Mouse (Mus musculus) CD4-positive naive resting alpha-beta T cell, adult 57 days (primary cell): ENCODE data around the gene Phf8. TPM values are rescaled to one million over a fixed set of nuclear protein-coding genes. Genes with fewer than 3 reads are reported as not detected.

Experiments used
- total RNA-seq: library from RNA; stranded (reverse); gene quantifications from one replicate; pipeline ENCODE4 v1.2.4, GENCODE M21; 2023

Gene Phf8
- total RNA-seq: 50.3 TPM

DNA sequence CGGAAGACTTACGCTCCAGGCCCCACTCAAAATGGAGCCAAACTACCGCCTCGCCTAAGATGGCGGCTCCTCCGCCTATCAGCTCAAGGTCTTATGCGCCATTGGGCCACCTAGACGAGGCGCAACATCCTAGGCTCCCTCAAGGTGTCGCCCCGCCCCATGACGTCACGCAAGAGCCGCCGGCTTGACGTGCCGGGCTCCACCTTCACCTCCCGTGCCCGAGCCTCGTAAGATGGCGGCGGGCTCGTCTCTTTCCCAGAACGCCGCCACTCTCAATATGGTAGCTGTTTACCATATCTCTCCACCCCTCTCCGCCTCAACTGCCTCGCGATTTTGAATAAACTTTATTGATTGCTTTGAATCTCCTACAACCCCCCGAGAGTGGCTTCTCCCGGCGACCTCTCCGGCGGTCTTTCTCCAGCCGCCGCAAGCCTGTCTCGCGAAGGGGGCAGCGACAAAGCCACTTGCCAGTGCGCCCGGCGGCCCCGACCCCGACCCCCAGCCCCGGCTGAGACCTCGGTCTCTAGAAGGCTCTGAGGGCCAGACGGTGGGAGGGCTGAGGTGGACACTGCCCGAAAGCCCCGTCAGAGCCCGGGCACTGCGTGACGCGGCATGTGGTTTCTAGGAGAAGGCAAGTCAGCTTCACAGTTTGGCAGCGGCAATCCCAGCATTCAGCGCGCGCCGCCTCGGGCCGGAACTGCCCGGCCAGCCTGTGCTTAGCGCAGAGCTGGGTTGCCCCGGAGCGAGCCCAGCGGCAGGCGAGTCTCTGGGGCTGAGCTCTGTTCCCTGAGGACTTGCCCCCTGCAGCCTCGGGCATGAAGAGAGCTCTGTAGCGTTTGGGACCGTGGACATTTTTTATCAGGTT lies at the start of gene Phf8:
Phf8 (plus strand) TSS at position 215 of the 865 bp plus-strand sequence.

Other genes starting within 250 kb of the Phf8 start
- 5.9 TPM for gene Fam120c, start 176.5 kb upstream of the Phf8 start, total RNA-seq